Mouse (Mus musculus) MEL (cell line): ENCODE data around the gene Gm11985. TPM values are rescaled to one million over a fixed set of nuclear protein-coding genes. Genes with fewer than 3 reads are reported as not detected.
A peak's percentile ranks its signal among the peaks of the same experiment; 100 is the strongest.

Source experiments
- DNase-seq: peaks from one replicate; pipeline ENCODE4 v3.0.0; 2011; ENCODE audit warnings: low read depth, low spot score
- H3K27ac ChIP-seq: 2 replicates; pipeline ENCODE4 v1.5.1; 2012; ENCODE audit warnings: low read depth, mild to moderate bottlenecking, control low read depth, low read length, moderate library complexity; ENCODE audit not compliant: control insufficient read depth
- H3K27me3 ChIP-seq, 2 experiments: fragments of 150-350 bp in 1 of 2; sonication (generic) in 1 of 2; 2 replicates each; pipeline ENCODE4 v1.6.1; 2012; ENCODE audit warnings: low read length in 2 of 2, mild to moderate bottlenecking in 2 of 2, improper control_type of control experiment in 1 of 2, moderate library complexity in 1 of 2; ENCODE audit not compliant: insufficient read depth in 2 of 2, control insufficient read depth in 1 of 2
- H3K36me3 ChIP-seq, 2 experiments: 2 replicates each; pipeline ENCODE4 v1.6.1; 2012 to 2014; ENCODE audit warnings: low read length in 2 of 2, improper control_type of control experiment in 1 of 2, inconsistent platforms in 1 of 2, mild to moderate bottlenecking in 1 of 2; ENCODE audit not compliant: insufficient read depth in 2 of 2, control insufficient read depth in 1 of 2
- H3K4me1 ChIP-seq, 2 experiments: fragments of 150-350 bp in 1 of 2; sonication (generic) in 1 of 2; 2 replicates each; pipeline ENCODE4 v1.6.1; 2012; ENCODE audit warnings: low read length in 2 of 2, improper control_type of control experiment in 1 of 2, mild to moderate bottlenecking in 1 of 2; ENCODE audit not compliant: insufficient read depth in 2 of 2, control insufficient read depth in 1 of 2
- H3K4me3 ChIP-seq, 2 experiments: fragments of 150-350 bp in 1 of 2; sonication (generic) in 1 of 2; 2 replicates each; pipeline ENCODE4 v1.5.1; 2012; ENCODE audit warnings: low read depth in 2 of 2, low read length in 2 of 2, mild to moderate bottlenecking in 2 of 2, moderate library complexity in 2 of 2, control low read depth in 1 of 2, improper control_type of control experiment in 1 of 2; ENCODE audit not compliant: control insufficient read depth in 1 of 2, insufficient read depth in 1 of 2
- H3K79me2 ChIP-seq: 2 replicates; pipeline ENCODE4 v1.6.1; 2012; ENCODE audit warnings: mild to moderate bottlenecking, low read length, moderate library complexity; ENCODE audit not compliant: control insufficient read depth, poor library complexity, insufficient read depth
- H3K9ac ChIP-seq: 2 replicates; pipeline ENCODE4 v1.6.1; 2012; ENCODE audit warnings: low read depth, mild to moderate bottlenecking, control low read depth, low read length, moderate library complexity; ENCODE audit not compliant: control insufficient read depth, poor library complexity, severe bottlenecking
- H3K9me3 ChIP-seq: fragments of 150-350 bp; sonication (generic); replicated peaks from 2 replicates; pipeline ENCODE4 v1.6.1; 2012; ENCODE audit warnings: mild to moderate bottlenecking, low read length, improper control_type of control experiment, moderate library complexity; ENCODE audit not compliant: insufficient read depth
- BHLHE40 ChIP-seq: IDR thresholded peaks from 2 replicates; pipeline ENCODE4 v1.6.1; 2012; ENCODE audit warnings: low read depth, mild to moderate bottlenecking, inconsistent platforms, low read length, improper control_type of control experiment, borderline replicate concordance
- CTCF ChIP-seq, 3 experiments: IDR thresholded peaks in 2 of 3; conservative IDR thresholded peaks in 1 of 3; 2 replicates each; pipeline ENCODE4 v1.5.1; 2011 to 2012; ENCODE audit warnings: low read length in 3 of 3, low read depth in 2 of 3, mild to moderate bottlenecking in 2 of 3, improper control_type of control experiment in 1 of 3, inconsistent platforms in 1 of 3, mixed read lengths in 1 of 3, moderate library complexity in 1 of 3; ENCODE audit not compliant: control insufficient read depth in 1 of 3, insufficient read depth in 1 of 3, poor library complexity in 1 of 3, severe bottlenecking in 1 of 3
- E2F4 ChIP-seq: IDR thresholded peaks from 2 replicates; pipeline ENCODE4 v1.6.1; 2011; ENCODE audit warnings: low read depth, low read length, improper control_type of control experiment, borderline replicate concordance
- EP300 ChIP-seq, 2 experiments: IDR thresholded peaks; 2 replicates each; pipeline ENCODE4 v1.6.1; 2011; ENCODE audit warnings: improper control_type of control experiment in 2 of 2, low read length in 2 of 2, low read depth in 1 of 2, mild to moderate bottlenecking in 1 of 2
- ETS1 ChIP-seq: IDR thresholded peaks from 2 replicates; pipeline ENCODE4 v1.6.1; 2012; ENCODE audit warnings: low read depth, mild to moderate bottlenecking, inconsistent platforms, low read length, improper control_type of control experiment, moderate library complexity
- GABPA ChIP-seq: IDR thresholded peaks from 2 replicates; pipeline ENCODE4 v1.6.1; 2012; ENCODE audit warnings: low read depth, mild to moderate bottlenecking, inconsistent platforms, low read length, improper control_type of control experiment, moderate library complexity
- GATA1 ChIP-seq: IDR thresholded peaks from 2 replicates; pipeline ENCODE4 v1.6.1; 2011; ENCODE audit warnings: low read depth, low read length, improper control_type of control experiment
- MAX ChIP-seq: IDR thresholded peaks from 2 replicates; pipeline ENCODE4 v1.6.1; 2011; ENCODE audit warnings: low read length, improper control_type of control experiment
- MAZ ChIP-seq: IDR thresholded peaks from 2 replicates; pipeline ENCODE4 v1.6.1; 2012; ENCODE audit warnings: low read depth, mild to moderate bottlenecking, inconsistent platforms, low read length, improper control_type of control experiment
- MEF2A ChIP-seq: IDR thresholded peaks from 2 replicates; pipeline ENCODE4 v1.6.1; 2014; ENCODE audit warnings: low read depth, mild to moderate bottlenecking, inconsistent platforms, low read length, improper control_type of control experiment; ENCODE audit not compliant: poor library complexity, insufficient replicate concordance, severe bottlenecking; ENCODE audit errors: extremely low read depth
- MXI1 ChIP-seq: IDR thresholded peaks from 2 replicates; pipeline ENCODE4 v1.6.1; 2011; ENCODE audit warnings: mild to moderate bottlenecking, low read depth, low read length, improper control_type of control experiment
- MYC ChIP-seq: IDR thresholded peaks from 2 replicates; pipeline ENCODE4 v1.6.1; 2011; ENCODE audit warnings: low read depth, mild to moderate bottlenecking, low read length, improper control_type of control experiment, moderate library complexity
- NELFE ChIP-seq: IDR thresholded peaks from 2 replicates; pipeline ENCODE4 v1.6.1; 2011; ENCODE audit warnings: low read depth, low read length, improper control_type of control experiment
- POLR2A ChIP-seq, 2 experiments: IDR thresholded peaks; 2 replicates each; pipeline ENCODE4 v1.6.1; 2011 to 2012; ENCODE audit warnings: low read length in 2 of 2, mild to moderate bottlenecking in 2 of 2, control low read depth in 1 of 2, improper control_type of control experiment in 1 of 2, low read depth in 1 of 2, moderate library complexity in 1 of 2; ENCODE audit not compliant: control insufficient read depth in 1 of 2, insufficient read depth in 1 of 2, poor library complexity in 1 of 2
- POLR2AphosphoS2 ChIP-seq: IDR thresholded peaks from 2 replicates; pipeline ENCODE4 v1.6.1; 2011; ENCODE audit warnings: low read length, improper control_type of control experiment
- RAD21 ChIP-seq: IDR thresholded peaks from 2 replicates; pipeline ENCODE4 v1.6.1; 2011; ENCODE audit warnings: mild to moderate bottlenecking, low read depth, low read length, improper control_type of control experiment
- SIN3A ChIP-seq: IDR thresholded peaks from 2 replicates; pipeline ENCODE4 v1.6.1; 2012; ENCODE audit warnings: low read length, improper control_type of control experiment, inconsistent platforms
- TBP ChIP-seq: IDR thresholded peaks from 2 replicates; pipeline ENCODE4 v1.8.0; 2011; ENCODE audit warnings: low read depth, low read length, improper control_type of control experiment
- ZMIZ1 ChIP-seq: IDR thresholded peaks from 2 replicates; pipeline ENCODE4 v1.6.1; 2012; ENCODE audit warnings: low read depth, mild to moderate bottlenecking, inconsistent platforms, low read length, improper control_type of control experiment, moderate library complexity
- polyA plus RNA-seq, 2 experiments: library from polyadenylated mRNA; stranded (reverse) in 1 of 2; unstranded in 1 of 2; fragments of >175 nt in 1 of 2; fragments of >200 nt in 1 of 2; gene quantifications; 2 replicates each; pipeline versions ENCODE4 v1.2.1 to v1.2.4; 2012; ENCODE audit warnings: low replicate concordance in 2 of 2, low read depth in 1 of 2; ENCODE audit not compliant: insufficient read length in 2 of 2, insufficient read depth in 1 of 2, missing spikeins in 1 of 2
- total RNA-seq: library from RNA; depleted of rRNA; stranded (reverse); fragments of 300-350 nt; gene quantifications from 2 replicates; pipeline ENCODE4 v1.2.3, GENCODE M21; 2012

Gene Gm11985
- total and polyA plus RNA-seq, 3 experiments = not detected

- TF ChIP-seq MAX (no peak), CTCF (IDR thresholded peaks at IDR 0.05 in 2 of 3, conservative IDR thresholded peaks at IDR 0.05 in 1 of 3; ENCODE audit: control insufficient read depth in 1 of 3, insufficient read depth in 1 of 3, low read depth in 2 of 3, low read length in 3 of 3, poor library complexity in 1 of 3, severe bottlenecking in 1 of 3) (peak in 1 of 3 experiments; percentile 12; a peak in 1 of 6 replicates), RAD21 (no peak), TBP (no peak), MEF2A (no peak), MAZ (no peak), EP300 (IDR thresholded peaks at IDR 0.05; ENCODE audit: low read depth in 1 of 2, low read length in 2 of 2) (no peak)
- TF ChIP-seq, all 39 proteins: peak for 1
- Histone ChIP-seq H3K27ac (no peak overlapping the region), H3K4me1 (no peaks in the 10 kb centered on the region), H3K27me3 (no peaks in the 10 kb centered on the region), H3K9me3 (no peaks in the 10 kb centered on the region), H3K4me3 (no peak overlapping the region), H3K9ac (no peak overlapping the region), H3K79me2 (no peaks in the 10 kb centered on the region), H3K36me3 (no peaks in the 10 kb centered on the region)
- DNase-seq = no peak
Measured at GRCm38 (mm10) chr11:7140449-7140848, 47.9 kb downstream of the Gm11985 start.

DNA sequence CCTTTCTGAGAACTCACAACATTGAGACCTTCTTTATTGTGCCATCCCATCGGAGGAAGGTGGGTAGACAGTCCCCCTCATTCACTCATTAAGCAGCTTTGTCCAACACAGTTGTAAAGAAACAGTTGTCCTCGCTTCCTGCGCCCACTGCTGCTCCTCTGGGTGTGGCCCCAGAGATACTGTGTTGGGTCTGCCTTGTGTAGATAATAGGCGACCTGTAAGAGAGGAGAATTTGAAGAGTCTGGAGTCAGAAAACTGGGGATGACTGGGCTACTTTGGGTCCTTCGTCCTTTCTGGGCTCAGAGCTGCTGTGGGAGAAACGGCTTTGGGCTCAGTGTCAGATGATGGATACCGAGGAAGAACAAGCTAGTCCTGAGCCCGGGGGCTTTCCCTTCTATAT is 50.0 kb downstream of the Gm11985 start:
- Histone ChIP-seq H3K79me2 (no peaks in the 10 kb centered on the region), H3K4me1 (no peaks in the 10 kb centered on the region), H3K4me3 (no peak overlapping the region), H3K27me3 (no peaks in the 10 kb centered on the region), H3K27ac (no peak overlapping the region)
- DNase-seq = no peak
- TF ChIP-seq POLR2AphosphoS2 (no peak), BHLHE40 (no peak), MYC (no peak), CTCF (IDR thresholded peaks at IDR 0.05 in 2 of 3, conservative IDR thresholded peaks at IDR 0.05 in 1 of 3; ENCODE audit: control insufficient read depth in 1 of 3, insufficient read depth in 1 of 3, low read depth in 2 of 3, low read length in 3 of 3, poor library complexity in 1 of 3, severe bottlenecking in 1 of 3) (no peak), SIN3A (no peak), NELFE (no peak)
- TF ChIP-seq, all 39 proteins: peak for 0
- Histone ChIP-seq H3K9me3 (no peaks in the 10 kb centered on the region), H3K36me3 (no peaks in the 10 kb centered on the region), H3K9ac (no peak overlapping the region)

GRCm38 (mm10) chr11:7136246-7136855 is 52.0 kb downstream of the Gm11985 start:
- no peaks in the 10 kb centered on the region for H3K9me3 ChIP-seq
- H3K4me3 ChIP-seq = no peak overlapping the region
- TF ChIP-seq ZMIZ1 (no peak), POLR2A (IDR thresholded peaks at IDR 0.05; ENCODE audit: control insufficient read depth in 1 of 2, insufficient read depth in 1 of 2, low read depth in 1 of 2, low read length in 2 of 2, poor library complexity in 1 of 2) (no peak), MXI1 (no peak), GATA1 (no peak), CTCF (IDR thresholded peaks at IDR 0.05 in 2 of 3, conservative IDR thresholded peaks at IDR 0.05 in 1 of 3; ENCODE audit: control insufficient read depth in 1 of 3, insufficient read depth in 1 of 3, low read depth in 2 of 3, low read length in 3 of 3, poor library complexity in 1 of 3, severe bottlenecking in 1 of 3) (no peak), E2F4 (no peak), POLR2AphosphoS2 (no peak), ETS1 (no peak), NELFE (no peak), GABPA (no peak)
- no peaks in the 10 kb centered on the region for H3K4me1 ChIP-seq
- DNase-seq = no peak
- no peak overlapping the region for H3K9ac ChIP-seq
- no peak overlapping the region for H3K27ac ChIP-seq
- H3K27me3 ChIP-seq = no peaks in the 10 kb centered on the region
- no peaks in the 10 kb centered on the region for H3K79me2 ChIP-seq
- H3K36me3 ChIP-seq = no peaks in the 10 kb centered on the region
